ENCODE assay signal across 7 mouse cellular contexts in genomic region chr5:30343107-30343506, GRCm38 (mm10).
DNase-seq lines count a peak whose midpoint lies in the region; ATAC-seq and TF ChIP-seq lines count a peak whose summit lies in the region.

No protein-coding gene starts in this region.

- no peaks in the 10 kb centered on the region for H3K27me3 ChIP-seq in cerebellum, adult 2 months (ENCODE audit: control insufficient read depth, insufficient read depth, low read length)
- H3K27me3 ChIP-seq in intestine, embryonic 14.5 days (replicated peaks; ENCODE audit: control insufficient read depth, insufficient read depth, low read length) = no peaks in the 10 kb centered on the region
- peaks cover 47% of the 10 kb centered on the region for H3K27me3 ChIP-seq in megakaryocyte, embryonic 14.5 days (replicated peaks)

- H3K9me3 ChIP-seq in intestine, embryonic 14.5 days (ENCODE audit: control insufficient read depth, low read length) = no peaks in the 10 kb centered on the region
- no peaks in the 10 kb centered on the region for H3K9me3 ChIP-seq in megakaryocyte, embryonic 14.5 days

- H3K36me3 ChIP-seq in intestine, embryonic 14.5 days (ENCODE audit: control insufficient read depth, insufficient read depth, low read length) = no peaks in the 10 kb centered on the region
- H3K36me3 ChIP-seq in megakaryocyte, embryonic 14.5 days (replicated peaks; ENCODE audit: low read length) = no peaks in the 10 kb centered on the region

- no peak overlapping the region for H3K9ac ChIP-seq in intestine, embryonic 14.5 days (ENCODE audit: low read length)

- peak overlapping the region; percentile 17 for H3K4me3 ChIP-seq in cerebellum, adult 2 months (replicated peaks; ENCODE audit: insufficient read depth, low read depth, low read length)
- no peak overlapping the region for H3K4me3 ChIP-seq in intestine, embryonic 14.5 days (ENCODE audit: low read depth, low read length)
- peak overlapping the region; percentile 79 for H3K4me3 ChIP-seq in megakaryocyte, embryonic 14.5 days (replicated peaks)

- peaks cover 19% of the 10 kb centered on the region for H3K4me1 ChIP-seq in cerebellum, adult 2 months (ENCODE audit: control insufficient read depth, insufficient read depth, low read length)
- no peaks in the 10 kb centered on the region for H3K4me1 ChIP-seq in intestine, embryonic 14.5 days (replicated peaks; ENCODE audit: control insufficient read depth, insufficient read depth, low read length)
- H3K4me1 ChIP-seq in megakaryocyte, embryonic 14.5 days = peaks cover 16% of the 10 kb centered on the region

- no peak overlapping the region for H3K27ac ChIP-seq in cerebellum, adult 2 months (ENCODE audit: insufficient read depth, low read length)
- H3K27ac ChIP-seq in intestine, embryonic 14.5 days (ENCODE audit: low read depth) = no peak overlapping the region

- ATAC-seq in intestine, embryonic 14.5 days (replicated peaks; ENCODE audit: low FRiP score, low TSS enrichment, low read depth) = peak; percentile 87

- WGBS in cerebellum, adult 2 months = 2% methylated on average over 9 of the region's 9 CpGs
- 2% methylated on average over 9 of the region's 9 CpGs for WGBS in intestine, embryonic 14.5 days

- TF ChIP-seq CTCF in cerebellum, adult 2 months (IDR thresholded peaks at IDR 0.05; ENCODE audit: borderline replicate concordance, insufficient read depth, low read depth, low read length) = peak; percentile 99

- DNase-seq in R1 (ENCODE audit: low read depth, low spot score) = peak; percentile 71
- DNase-seq in cerebellum, adult 2 months = peak; percentile 77 to 81
- peak; percentile 64 to 74 for DNase-seq in frontal cortex, adult 2 months (ENCODE audit: extremely low spot score in 1 of 2, low spot score in 1 of 2)
- DNase-seq in intestine, embryonic 14.5 days (ENCODE audit: low spot score) = peak; percentile 89
- DNase-seq in left cerebral cortex, adult 9 months (ENCODE audit: low spot score in 2 of 2) = peak; percentile 74 to 75
- peak; percentile 57 to 76 for DNase-seq in right cerebral cortex, postnatal 36 days (ENCODE audit: low spot score in 2 of 2)

- TF ChIP-seq POLR2A in cerebellum, adult 2 months (IDR thresholded peaks at IDR 0.05; ENCODE audit: borderline replicate concordance, insufficient read depth, low read length) = no peak

- H3K4me2 ChIP-seq in intestine, embryonic 14.5 days (ENCODE audit: low read length) = peak overlapping the region; percentile 34
